9 mouse cellular contexts compared by ENCODE assay signal in the genomic region with DNA sequence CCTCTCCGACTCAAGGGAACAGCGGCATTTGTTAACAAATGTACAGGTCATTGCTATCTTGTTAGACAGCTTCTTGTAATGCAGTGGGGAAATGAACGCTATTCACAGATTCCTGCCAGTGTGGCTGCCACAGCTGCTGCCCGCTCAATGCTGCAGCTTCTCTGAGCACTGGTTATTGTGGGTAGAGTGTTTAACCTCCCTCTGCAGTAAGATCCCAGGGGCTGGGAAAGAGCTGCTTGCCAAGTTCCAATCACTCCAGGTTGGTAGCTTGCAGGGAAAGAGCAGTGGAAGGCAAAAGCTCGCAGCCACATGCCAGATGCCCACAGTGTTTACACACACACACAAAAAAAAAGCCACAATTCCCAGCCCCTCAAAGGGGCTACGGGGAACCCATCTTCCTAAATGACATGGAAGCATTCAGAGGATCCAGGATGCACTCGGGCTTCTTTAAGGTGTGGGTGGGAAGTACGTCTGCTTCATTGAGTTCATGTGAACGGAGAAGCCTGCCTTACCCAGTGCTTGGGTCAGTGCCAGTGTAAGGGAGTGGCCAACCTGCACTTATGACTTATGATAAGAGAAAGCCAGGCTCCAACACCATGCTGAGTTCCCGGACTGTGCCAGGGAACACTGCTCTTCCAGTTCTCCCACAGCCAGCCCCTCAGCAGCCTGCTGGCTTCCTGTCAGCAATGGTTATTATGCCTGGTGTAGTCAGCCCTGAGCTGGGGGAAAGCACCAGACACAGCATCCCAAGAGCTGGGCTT. TPM values are rescaled to one million over a fixed set of nuclear protein-coding genes. Genes with fewer than 3 reads are reported as not detected.
A peak's percentile ranks its signal among the peaks of the same experiment; 100 is the strongest.
DNase-seq lines count a peak whose midpoint lies in the region; ATAC-seq lines count a peak whose summit lies in the region.
"Had no signal": no experiment of that assay in that cellular context is flagged by ENCODE, and none has a peak within 500 bp of the region (broad histone marks: within the 10 kb centered on the region; RNA-seq: fewer than 3 reads in every experiment).

No protein-coding gene starts in this region.

- H3K4me1 ChIP-seq in liver, embryonic 13.5 days (replicated peaks): peaks cover 99% of the 10 kb centered on the region

- H3K27me3 ChIP-seq in liver, embryonic 13.5 days: no peaks in the 10 kb centered on the region

- H3K9ac ChIP-seq in liver, embryonic 13.5 days: peak overlapping the region; percentile 50

- H3K9me3 ChIP-seq in liver, embryonic 13.5 days (replicated peaks): no peaks in the 10 kb centered on the region

- H3K4me3 ChIP-seq in liver, embryonic 13.5 days (replicated peaks): no peak overlapping the region
- H3K4me3 ChIP-seq: layer of hippocampus, adult 2 months had no signal

- intact Hi-C loops in left cerebral cortex, postnatal 14 days (cut with DNase I): no loop called here

- ATAC-seq in erythroid progenitor cell, adult 5-6 weeks (replicated peaks; ENCODE audit: low FRiP score, poor library complexity, severe bottlenecking): peak; percentile 74
- ATAC-seq in liver, embryonic 13.5 days (ENCODE audit: low read depth): peak; percentile 61

- 65% methylated on average over 10 of the region's 10 CpGs for WGBS in liver, embryonic 13.5 days (ENCODE audit: insufficient replicate concordance)

- peak overlapping the region; percentile 40 for H3K4me2 ChIP-seq in liver, embryonic 13.5 days

- H3K36me3 ChIP-seq in liver, embryonic 13.5 days: peaks cover 94% of the 10 kb centered on the region

- DNase-seq in left cerebral cortex, postnatal 14 days (ENCODE audit: low spot score in 2 of 2): peak; percentile 15 to 22
- no peak for DNase-seq in left cerebral cortex, adult 11 months (ENCODE audit: low spot score)
- peak; percentile 81 for DNase-seq in cerebellum, adult 11-12 months
- no peak for DNase-seq in liver, embryonic 13.5 days
- DNase-seq in spleen, postnatal 10 days (ENCODE audit: low spot score in 2 of 2): peak; percentile 75 to 90
- no peak for DNase-seq in thymus, postnatal 36 days

- H3K27ac ChIP-seq in liver, embryonic 13.5 days: peak overlapping the region; percentile 98
- H3K27ac ChIP-seq: layer of hippocampus, adult 2 months had no signal

RNA-seq across cellular contexts. Expression of a gene that starts 14.2 kb away (rescaled TPM):
- total RNA-seq in left cerebral cortex, postnatal 14 days (2021): 10 to 100 TPM in 1 of 2 experiments, 1 to 10 TPM in 1; 8.0 to 10.1 TPM
- 563 and 590 TPM in 2 replicates for total RNA-seq in erythroid progenitor cell, adult 5-6 weeks (2015; ENCODE audit: low replicate concordance)
- total RNA-seq in erythroid progenitor cell, adult 5-6 weeks (2017; ENCODE audit: low replicate concordance): 638 and 692 TPM in 2 replicates
- polyA plus RNA-seq in liver, embryonic 13.5 days (2015; fragmentation: Nextera tagmentation; extraction: Ambion mirVana): 128 and 160 TPM in 2 replicates

RNA-seq across cellular contexts. Expression of a gene that starts 44.9 kb away (rescaled TPM):
- total RNA-seq in left cerebral cortex, postnatal 14 days (2021): not detected
- not detected in 2 replicates for total RNA-seq in erythroid progenitor cell, adult 5-6 weeks (2015; ENCODE audit: low replicate concordance)
- total RNA-seq in erythroid progenitor cell, adult 5-6 weeks (2017; ENCODE audit: low replicate concordance): not detected in 2 replicates
- polyA plus RNA-seq in liver, embryonic 13.5 days (2015; fragmentation: Nextera tagmentation; extraction: Ambion mirVana): not detected in 2 replicates
- total RNA-seq: adrenal gland, postnatal 36 days; layer of hippocampus, adult 2 months had no signal

Comparison
In these comparisons a context has a peak if more than half of its experiments do, and no peak if none do; other contexts are left out.
1. DNase-seq: peak in left cerebral cortex, postnatal 14 days (2 of 2), cerebellum, adult 11-12 months (single experiment) and spleen, postnatal 10 days (2 of 2); none in left cerebral cortex, adult 11 months (single experiment), liver, embryonic 13.5 days (single experiment) and thymus, postnatal 36 days (0 of 2).
2. RNA of a gene that starts 14.2 kb away (total RNA-seq): 563 to 692 TPM in erythroid progenitor cell, adult 5-6 weeks; 8.0 to 10.1 TPM in left cerebral cortex, postnatal 14 days; every median in the first group is over 10 times any median in the second.